Mouse (Mus musculus): ENCODE measurements around the gene Rhot1.

DNA sequence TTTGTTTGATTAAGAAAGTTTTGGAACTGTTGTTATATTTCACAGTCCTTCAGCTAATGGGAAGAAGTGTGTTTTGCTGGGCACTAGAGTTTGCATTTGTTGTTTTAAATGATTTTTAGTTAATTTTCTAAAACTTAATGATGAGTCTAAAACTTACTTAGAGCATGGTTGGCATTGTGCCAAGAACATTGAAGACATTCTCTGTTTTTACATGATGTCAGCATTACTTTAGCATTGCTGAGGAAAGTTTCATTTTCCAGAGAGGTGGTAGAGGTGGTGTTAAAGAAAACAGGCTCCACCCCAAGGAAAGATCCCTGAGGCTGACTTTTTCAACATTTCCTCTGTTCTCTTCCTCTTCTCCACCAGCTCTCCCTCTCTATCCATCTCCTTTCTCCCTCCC lies 38.2 kb downstream of the Rhot1 start:
- TF ChIP-seq CTCF (IDR thresholded peaks at IDR 0.05; ENCODE audit: extremely low read depth, insufficient read depth, insufficient read length, insufficient replicate concordance) = no peak
- no peak for TF ChIP-seq POLR2A (IDR thresholded peaks at IDR 0.05; ENCODE audit: low read depth, low read length)

All from spleen, adult 2 months (tissue).